ENCODE assay signal across 24 mouse cellular contexts in genomic region chr4:75744605-75745004, GRCm38 (mm10).
DNase-seq lines count a peak whose midpoint lies in the region; ATAC-seq lines count a peak whose summit lies in the region.
"Had no signal": no experiment of that assay in that cellular context is flagged by ENCODE, and none has a peak within 500 bp of the region (broad histone marks: within the 10 kb centered on the region; RNA-seq: fewer than 3 reads in every experiment).

No protein-coding gene starts in this region.

- no peaks in the 10 kb centered on the region for H3K9me3 ChIP-seq in midbrain, embryonic 14.5 days (ENCODE audit: control insufficient read depth, low read length)
- no peaks in the 10 kb centered on the region for H3K9me3 ChIP-seq in midbrain, embryonic 10.5 days (replicated peaks)
- H3K9me3 ChIP-seq: heart, embryonic 12.5 days; neural tube, embryonic 12.5 days; stomach, embryonic 15.5 days had no signal

- no peaks in the 10 kb centered on the region for H3K4me1 ChIP-seq in midbrain, embryonic 14.5 days (ENCODE audit: control insufficient read depth, insufficient read depth, low read length)
- H3K4me1 ChIP-seq in midbrain, embryonic 10.5 days = no peaks in the 10 kb centered on the region
- H3K4me1 ChIP-seq: heart, embryonic 12.5 days; neural tube, embryonic 12.5 days; stomach, embryonic 15.5 days had no signal

- H3K27me3 ChIP-seq in midbrain, embryonic 14.5 days (ENCODE audit: control insufficient read depth, insufficient read depth, low read length) = no peaks in the 10 kb centered on the region
- no peaks in the 10 kb centered on the region for H3K27me3 ChIP-seq in midbrain, embryonic 10.5 days (ENCODE audit: low read depth, poor library complexity, severe bottlenecking)
- H3K27me3 ChIP-seq: heart, embryonic 12.5 days; neural tube, embryonic 12.5 days; stomach, embryonic 15.5 days had no signal

- no peak overlapping the region for H3K9ac ChIP-seq in midbrain, embryonic 14.5 days (replicated peaks; ENCODE audit: low read length)
- H3K9ac ChIP-seq: heart, embryonic 12.5 days; liver, postnatal 0 days; neural tube, embryonic 12.5 days; stomach, embryonic 15.5 days had no signal

- ATAC-seq in frontal cortex, adult (ENCODE audit: low TSS enrichment) = peak; percentile 87
- no peak; the same call in 1 of the 2 replicates for ATAC-seq in midbrain, embryonic 14.5 days (ENCODE audit: low FRiP score, low TSS enrichment)
- ATAC-seq: liver, postnatal 0 days had no signal

- no peak overlapping the region for H3K4me2 ChIP-seq in midbrain, embryonic 14.5 days (ENCODE audit: low read length)
- H3K4me2 ChIP-seq: heart, embryonic 12.5 days; neural tube, embryonic 12.5 days; stomach, embryonic 15.5 days had no signal

- H3K27ac ChIP-seq in midbrain, embryonic 14.5 days (replicated peaks; ENCODE audit: low read depth, low read length) = no peak overlapping the region
- no peak overlapping the region for H3K27ac ChIP-seq in midbrain, embryonic 10.5 days (replicated peaks)
- H3K27ac ChIP-seq: neural tube, embryonic 12.5 days; stomach, embryonic 15.5 days had no signal

- H3K36me3 ChIP-seq in midbrain, embryonic 14.5 days (ENCODE audit: control insufficient read depth, insufficient read depth, low read length) = no peaks in the 10 kb centered on the region
- H3K36me3 ChIP-seq in midbrain, embryonic 10.5 days = no peaks in the 10 kb centered on the region
- H3K36me3 ChIP-seq: heart, embryonic 12.5 days; neural tube, embryonic 12.5 days; stomach, embryonic 15.5 days had no signal

- WGBS in midbrain, embryonic 14.5 days = 44% methylated on average over 6 of the region's 6 CpGs
- WGBS in midbrain, embryonic 10.5 days = 74% methylated on average over 6 of the region's 6 CpGs

- DNase-seq in frontal cortex, postnatal 25 days (ENCODE audit: low spot score in 2 of 2) = no peak
- peak; percentile 75 for DNase-seq in midbrain, embryonic 14.5 days
- no peak for DNase-seq in midbrain, embryonic 10.5 days (ENCODE audit: low spot score)
- DNase-seq in brain, embryonic 18.5 days (ENCODE audit: low read depth, low spot score) = peak; percentile 66
- peak; percentile 7 for DNase-seq in retina, postnatal 1 day
- no peak for DNase-seq in MN1 (ENCODE audit: low spot score)
- DNase-seq in adrenal gland, adult 2 months = no peak
- DNase-seq: adrenal gland, adult 8-10 months; B cell, adult 2 months; cerebellum, adult 11-12 months; cerebellum, postnatal 25 days; heart, adult 11 months; heart, postnatal 14 days; kidney, adult 11 months; left cerebral cortex, postnatal 4 days; liver; liver, postnatal 0 days; lung, postnatal 10 days; right cerebral cortex, postnatal 14 days; thymus, adult 2 months had no signal

- no peak overlapping the region for H3K4me3 ChIP-seq in midbrain, embryonic 14.5 days (replicated peaks; ENCODE audit: low read depth, low read length)
- no peak overlapping the region for H3K4me3 ChIP-seq in midbrain, embryonic 10.5 days
- H3K4me3 ChIP-seq: heart, embryonic 12.5 days; neural tube, embryonic 12.5 days; stomach, embryonic 15.5 days had no signal

Comparison
In these comparisons a context has a peak if more than half of its experiments do, and no peak if none do; other contexts are left out.
1. DNase-seq: peak in midbrain, embryonic 14.5 days (single experiment), brain, embryonic 18.5 days (single experiment) and retina, postnatal 1 day (single experiment); none in frontal cortex, postnatal 25 days (0 of 2), midbrain, embryonic 10.5 days (single experiment), MN1 (single experiment) and adrenal gland, adult 2 months (single experiment).